10 mouse cellular contexts compared by ENCODE assay signal in the genomic region with DNA sequence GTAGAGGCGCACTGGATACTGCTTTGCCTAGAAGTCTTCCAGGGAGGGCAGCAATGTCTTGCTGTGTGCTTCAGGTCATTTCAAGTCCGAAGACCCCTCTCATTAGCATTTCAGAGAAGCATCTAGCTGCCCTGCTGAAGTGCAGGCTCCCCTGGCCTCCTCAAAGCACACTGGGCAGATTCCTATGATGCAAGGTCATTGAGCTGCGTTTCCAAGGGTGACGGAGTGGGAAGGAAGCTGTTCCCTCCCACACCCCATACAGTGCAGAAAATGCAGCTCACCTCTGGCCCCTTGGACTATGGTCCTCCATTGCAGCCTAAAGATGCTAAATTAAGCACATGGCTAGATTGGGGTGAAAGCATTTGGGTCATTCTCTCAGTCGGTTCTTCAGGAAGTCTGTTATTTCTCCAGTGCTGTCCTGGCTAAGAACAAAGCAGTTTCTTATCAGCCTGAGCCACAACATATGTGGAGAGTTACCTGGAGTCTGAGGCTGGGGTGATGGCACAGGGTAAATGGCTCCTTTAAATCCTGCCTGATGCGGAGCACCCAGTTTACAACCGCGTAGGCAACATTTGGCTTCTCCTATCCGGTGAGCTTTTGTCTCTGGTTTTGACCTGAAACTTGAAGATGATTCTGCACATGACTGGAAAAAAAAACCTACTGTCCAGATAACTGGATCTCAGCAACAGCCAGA. TPM values are rescaled to one million over a fixed set of nuclear protein-coding genes. Genes with fewer than 3 reads are reported as not detected.
DNase-seq lines count a peak whose midpoint lies in the region; ATAC-seq and TF ChIP-seq lines count a peak whose summit lies in the region.
"Had no signal": no experiment of that assay in that cellular context is flagged by ENCODE, and none has a peak within 500 bp of the region (broad histone marks: within the 10 kb centered on the region; RNA-seq: fewer than 3 reads in every experiment).

No protein-coding gene starts in this region.

- H3K27ac ChIP-seq in heart, postnatal 0 days (ENCODE audit: low read depth), result no peak overlapping the region
- peak overlapping the region; percentile 81 for H3K27ac ChIP-seq in forebrain, embryonic 10.5 days
- H3K27ac ChIP-seq in hindbrain, postnatal 0 days, result no peak overlapping the region
- H3K27ac ChIP-seq: limb, embryonic 13.5 days had no signal

- POLR2A ChIA-PET in Patski (lab: Charles Lee), result no interaction called here

- TF ChIP-seq EP300 in heart, postnatal 0 days (IDR thresholded peaks at IDR 0.05; ENCODE audit: low read depth), result no peak

- in situ Hi-C loops in Patski (cut with MboI; ENCODE audit: low pct_unique_long_range_greater_than_20kb), result no loop called here

- no peaks in the 10 kb centered on the region for H3K9me3 ChIP-seq in heart, postnatal 0 days (replicated peaks; ENCODE audit: control insufficient read depth, low read length)
- H3K9me3 ChIP-seq in forebrain, embryonic 10.5 days, result no peaks in the 10 kb centered on the region
- no peaks in the 10 kb centered on the region for H3K9me3 ChIP-seq in hindbrain, postnatal 0 days (ENCODE audit: low read length)
- H3K9me3 ChIP-seq: limb, embryonic 13.5 days had no signal

- CTCF ChIA-PET in Patski (lab: Charles Lee), result no interaction called here

- H3K27me3 ChIP-seq in heart, postnatal 0 days (ENCODE audit: control insufficient read depth, insufficient read depth, low read length), result no peaks in the 10 kb centered on the region
- H3K27me3 ChIP-seq in Patski, result no peaks in the 10 kb centered on the region
- no peaks in the 10 kb centered on the region for H3K27me3 ChIP-seq in forebrain, embryonic 10.5 days (ENCODE audit: poor library complexity, severe bottlenecking)
- H3K27me3 ChIP-seq in hindbrain, postnatal 0 days (ENCODE audit: insufficient read depth, low read length), result no peaks in the 10 kb centered on the region
- H3K27me3 ChIP-seq: limb, embryonic 13.5 days had no signal

- H3K9ac ChIP-seq in heart, postnatal 0 days (replicated peaks; ENCODE audit: low read depth, low read length), result no peak overlapping the region
- no peak overlapping the region for H3K9ac ChIP-seq in hindbrain, postnatal 0 days (replicated peaks; ENCODE audit: low read length)
- H3K9ac ChIP-seq: limb, embryonic 13.5 days had no signal

- no peak overlapping the region for H3K4me3 ChIP-seq in heart, postnatal 0 days (ENCODE audit: low read depth, low read length)
- H3K4me3 ChIP-seq in forebrain, embryonic 10.5 days, result peak overlapping the region; percentile 11; the same call in 1 of the 2 replicates
- no peak overlapping the region for H3K4me3 ChIP-seq in hindbrain, postnatal 0 days (ENCODE audit: low read length)
- H3K4me3 ChIP-seq: limb, embryonic 13.5 days had no signal

- intact Hi-C loops in heart, postnatal 36 days (cut with DNase I), result no loop called here

- H3K4me2 ChIP-seq in heart, postnatal 0 days (ENCODE audit: low read depth, low read length), result no peak overlapping the region
- no peak overlapping the region for H3K4me2 ChIP-seq in hindbrain, postnatal 0 days (ENCODE audit: low read depth, low read length)
- H3K4me2 ChIP-seq: limb, embryonic 13.5 days had no signal

- 31% methylated on average over 9 of the region's 9 CpGs for WGBS in heart, postnatal 0 days
- WGBS in forebrain, embryonic 10.5 days, result 34% methylated on average over 9 of the region's 9 CpGs
- 26% methylated on average over 9 of the region's 9 CpGs for WGBS in hindbrain, postnatal 0 days

- no peaks in the 10 kb centered on the region for H3K36me3 ChIP-seq in heart, postnatal 0 days (replicated peaks; ENCODE audit: control insufficient read depth, insufficient read depth, low read length)
- H3K36me3 ChIP-seq in forebrain, embryonic 10.5 days (replicated peaks), result no peaks in the 10 kb centered on the region
- H3K36me3 ChIP-seq in hindbrain, postnatal 0 days (ENCODE audit: insufficient read depth, low read length), result no peaks in the 10 kb centered on the region
- H3K36me3 ChIP-seq: limb, embryonic 13.5 days had no signal

- no peak for TF ChIP-seq CTCF in heart, postnatal 0 days (IDR thresholded peaks at IDR 0.05; ENCODE audit: low read depth)
- no peak for TF ChIP-seq CTCF in Patski (IDR thresholded peaks at IDR 0.05)
- no peak for TF ChIP-seq CTCF in hindbrain, postnatal 0 days (IDR thresholded peaks at IDR 0.05; ENCODE audit: low read depth)

- no peaks in the 10 kb centered on the region for H3K4me1 ChIP-seq in heart, postnatal 0 days (ENCODE audit: control insufficient read depth, insufficient read depth)
- peaks cover 30% of the 10 kb centered on the region for H3K4me1 ChIP-seq in forebrain, embryonic 10.5 days
- H3K4me1 ChIP-seq in hindbrain, postnatal 0 days (ENCODE audit: insufficient read depth, low read length), result peaks cover 3% of the 10 kb centered on the region; the same call in 1 of the 2 replicates
- H3K4me1 ChIP-seq: limb, embryonic 13.5 days had no signal

- DNase-seq in heart, postnatal 0 days (ENCODE audit: low spot score), result no peak
- DNase-seq in heart, postnatal 36 days, result no peak
- DNase-seq in Patski (ENCODE audit: low read depth, low spot score), result no peak
- DNase-seq in forebrain, embryonic 10.5 days (ENCODE audit: extremely low spot score, low spot score), result peak; percentile 55
- DNase-seq in hindbrain, postnatal 0 days (ENCODE audit: low spot score), result no peak
- DNase-seq in gastrocnemius, postnatal 10 days, result no peak
- DNase-seq in adrenal gland, postnatal 4 days (ENCODE audit: low spot score in 2 of 2), result no peak
- DNase-seq: heart, postnatal 4 days had no signal

- 0 out of 2 replicates have a peak, but pooled peaks have one; percentile 41 for ATAC-seq in heart, postnatal 0 days (ENCODE audit: insufficient read depth, low read depth)
- ATAC-seq in Patski, result peak; percentile 60
- peak; percentile 69; the same call in 1 of the 2 replicates for ATAC-seq in hindbrain, postnatal 0 days
- no peak for ATAC-seq in inflammation-experienced regulatory T-cells, adult 6 months

RNA-seq across cellular contexts. Expression of gene Parp11, which starts 52.6 kb away (rescaled TPM):
- 7.6 and 11.9 TPM in 2 replicates for total RNA-seq in heart, postnatal 0 days (2014; rRNA removed; ENCODE audit: low replicate concordance)
- 8.4 and 8.8 TPM in 2 replicates for polyA plus RNA-seq in heart, postnatal 0 days (2015; fragmentation: Nextera tagmentation; extraction: Ambion mirVana)
- total RNA-seq in heart, postnatal 36 days (2021), result 1 to 10 TPM; 6.8 to 7.2 TPM
- polyA plus RNA-seq in Patski (2021), result 17.2 TPM
- polyA plus RNA-seq in forebrain, embryonic 10.5 days (2016; fragmentation: Nextera tagmentation; extraction: Ambion mirVana), result 35.3 and 38.8 TPM in 2 replicates
- total RNA-seq in hindbrain, postnatal 0 days (2014; rRNA removed), result 38.9 and 39.6 TPM in 2 replicates
- polyA plus RNA-seq in hindbrain, postnatal 0 days (2015; fragmentation: Nextera tagmentation; extraction: Ambion mirVana), result 43.0 and 43.9 TPM in 2 replicates
- total RNA-seq in gastrocnemius, postnatal 10 days (2021), result 1 to 10 TPM; 7.6 to 9.2 TPM
- polyA plus RNA-seq in inflammation-experienced regulatory T-cells, adult 6 months (2017; shearing (Covaris generic)), result 10 to 100 TPM; 33.3 to 66.4 (median 57.1) TPM
- 10 to 100 TPM; 26.3 to 30.9 TPM for total RNA-seq in adrenal gland, postnatal 4 days (2021)
